ENCODE assay signal across 10 mouse cellular contexts in the genomic region with DNA sequence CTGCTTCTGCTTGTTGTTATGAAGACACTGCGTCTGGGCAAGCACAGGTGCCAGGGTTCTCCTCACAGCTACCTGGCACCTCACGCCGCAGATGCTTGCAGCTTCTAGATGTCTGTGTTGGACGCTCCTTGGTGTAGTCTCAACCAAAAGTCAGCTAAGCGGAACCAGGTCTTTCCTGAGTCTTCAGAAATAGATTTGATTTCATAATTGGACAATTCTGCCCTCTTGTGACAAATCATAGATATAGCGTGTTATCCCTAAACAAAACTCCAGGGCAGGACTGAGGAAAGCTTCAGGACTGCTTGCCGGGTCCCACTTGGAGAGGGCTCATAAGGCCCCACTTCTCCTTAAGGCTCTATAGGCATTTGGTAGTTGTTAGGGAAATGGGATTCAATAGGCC. TPM values are rescaled to one million over a fixed set of nuclear protein-coding genes. Genes with fewer than 3 reads are reported as not detected.
DNase-seq lines count a peak whose midpoint lies in the region; ATAC-seq lines count a peak whose summit lies in the region.
"Had no signal": no experiment of that assay in that cellular context is flagged by ENCODE, and none has a peak within 500 bp of the region (broad histone marks: within the 10 kb centered on the region; RNA-seq: fewer than 3 reads in every experiment).

No protein-coding gene starts in this region.

- no peak overlapping the region for H3K4me2 ChIP-seq in stomach, embryonic 14.5 days (replicated peaks; ENCODE audit: low read depth, low read length)

- H3K4me1 ChIP-seq in stomach, embryonic 14.5 days (ENCODE audit: control insufficient read depth, insufficient read depth, low read length) = peaks cover 4% of the 10 kb centered on the region; the same call in 1 of the 2 replicates

- no peak for DNase-seq in frontal cortex, postnatal 10 days (ENCODE audit: low spot score in 2 of 2)
- DNase-seq in spleen, postnatal 36 days (ENCODE audit: low spot score in 2 of 2) = peak; percentile 14 to 24
- DNase-seq in spleen, postnatal 4 days (ENCODE audit: low spot score in 2 of 2) = no peak
- peak; percentile 77 for DNase-seq in forelimb bud, embryonic 11.5 days (ENCODE audit: low read depth, low spot score)
- peak; percentile 48 for DNase-seq in lung, postnatal 25 days (ENCODE audit: low spot score)
- DNase-seq in layer of hippocampus, postnatal 10 days (ENCODE audit: low spot score in 2 of 2) = no peak

- H3K9ac ChIP-seq in stomach, embryonic 14.5 days (replicated peaks; ENCODE audit: low read depth, low read length) = no peak overlapping the region

- 60% methylated on average over 7 of the region's 7 CpGs for WGBS in stomach, embryonic 14.5 days

- H3K27me3 ChIP-seq in stomach, embryonic 14.5 days (ENCODE audit: control insufficient read depth, insufficient read depth, low read length) = no peaks in the 10 kb centered on the region

- H3K9me3 ChIP-seq in stomach, embryonic 14.5 days (ENCODE audit: control insufficient read depth, low read depth, low read length) = no peaks in the 10 kb centered on the region
- H3K9me3 ChIP-seq: G1E had no signal

- no peak overlapping the region for H3K4me3 ChIP-seq in stomach, embryonic 14.5 days (ENCODE audit: low read depth, low read length)

- H3K27ac ChIP-seq in stomach, embryonic 14.5 days (ENCODE audit: low read length) = no peak overlapping the region

- peak; percentile 74 for ATAC-seq in frontal cortex, adult (ENCODE audit: low TSS enrichment)
- ATAC-seq in stomach, embryonic 14.5 days (ENCODE audit: insufficient number of reproducible peaks, insufficient read depth, low FRiP score, low read depth) = peak; percentile 54; the same call in 1 of the 2 replicates

- no peaks in the 10 kb centered on the region for H3K36me3 ChIP-seq in stomach, embryonic 14.5 days (ENCODE audit: control insufficient read depth, insufficient read depth, low read length)
- H3K36me3 ChIP-seq: G1E had no signal

RNA-seq across cellular contexts. Expression of a gene that starts 7.8 kb away (rescaled TPM):
- 0.25 and 0.31 TPM in 2 replicates for polyA plus RNA-seq in stomach, embryonic 14.5 days (2014; fragmentation: Nextera tagmentation; extraction: Ambion mirVana)
- total RNA-seq in layer of hippocampus, postnatal 10 days (2021) = 1 to 10 TPM; 1.0 to 1.8 TPM
- total RNA-seq: G1E; heart, postnatal 36 days had no signal
- polyA plus RNA-seq: G1E had no signal

RNA-seq across cellular contexts. Expression of a gene that starts 57.0 kb away (rescaled TPM):
- polyA plus RNA-seq in stomach, embryonic 14.5 days (2014; fragmentation: Nextera tagmentation; extraction: Ambion mirVana) = 3.9 and 4.4 TPM in 2 replicates
- 10 to 100 TPM; 34.9 to 37.4 TPM for total RNA-seq in layer of hippocampus, postnatal 10 days (2021)

Comparison
In these comparisons a context has a peak if more than half of its experiments do, and no peak if none do; other contexts are left out.
1. DNase-seq: peak in spleen, postnatal 36 days (2 of 2), forelimb bud, embryonic 11.5 days (single experiment) and lung, postnatal 25 days (single experiment); none in frontal cortex, postnatal 10 days (0 of 2), spleen, postnatal 4 days (0 of 2) and layer of hippocampus, postnatal 10 days (0 of 2).